Mouse (Mus musculus) E14TG2a.4 (cell line): ENCODE measurements around the gene Ass1.

Experiments
- H3K27me3 ChIP-seq: 2 replicates; pipeline ENCODE4 v1.6.1; 2014; ENCODE audit warnings: low read length, control low read depth; ENCODE audit not compliant: insufficient read depth
- H3K36me3 ChIP-seq: 2 replicates; pipeline ENCODE4 v1.6.1; 2014; ENCODE audit warnings: low read length, control low read depth; ENCODE audit not compliant: insufficient read depth
- H3K4me1 ChIP-seq: replicated peaks from 2 replicates; pipeline ENCODE4 v1.6.1; 2014; ENCODE audit warnings: low read depth, low read length, control low read depth
- H3K4me3 ChIP-seq: replicated peaks from 2 replicates; pipeline ENCODE4 v1.5.1; 2014; ENCODE audit warnings: mild to moderate bottlenecking, low read length
- H3K9me3 ChIP-seq: 2 replicates; pipeline ENCODE4 v1.6.1; 2014; ENCODE audit warnings: low read length, control low read depth
- CTCF ChIP-seq: conservative IDR thresholded peaks from 2 replicates; pipeline ENCODE4 v1.5.1; 2014; ENCODE audit warnings: low read length
- NANOG ChIP-seq: IDR thresholded peaks from 2 replicates; pipeline ENCODE4 v1.6.1; 2014; ENCODE audit warnings: borderline replicate concordance, low read length, mixed read lengths

The Ass1 gene

GRCm38 (mm10) chr2:31554619-31555018, 84.6 kb downstream of the Ass1 start:
- no peaks in the 10 kb centered on the region for H3K27me3 ChIP-seq
- TF ChIP-seq CTCF (peak; percentile 72), NANOG (no peak)
- H3K4me3 ChIP-seq = no peak overlapping the region
- H3K9me3 ChIP-seq = peaks cover 4% of the 10 kb centered on the region
- H3K36me3 ChIP-seq = no peaks in the 10 kb centered on the region
- peaks cover 51% of the 10 kb centered on the region for H3K4me1 ChIP-seq
